Mouse (Mus musculus) hindbrain, embryonic 14.5 days (tissue): ENCODE data around the gene Olfr1160. TPM values are rescaled to one million over a fixed set of nuclear protein-coding genes. Genes with fewer than 3 reads are reported as not detected.
"Not testable (repeated sequence)": the region's sequence is repeated elsewhere in the genome, so short reads cannot be mapped to it uniquely, and the experiment has no call there.

Experiments used
- ATAC-seq: fragments of 200-750 bp; cut with Nextera tagmentation; 2 replicates; pipeline ENCODE4 v1.8.0; 2017; ENCODE audit warnings: moderate number of reproducible peaks, mild to moderate bottlenecking, moderate TSS enrichment, moderate library complexity; ENCODE audit not compliant: low FRiP score
- DNase-seq: peaks from one replicate; pipeline ENCODE4 v3.0.0-alpha.2; 2015; ENCODE audit warnings: low spot score
- H3K27ac ChIP-seq: fragments of 300-500 bp; sonication (generic); 2 replicates; pipeline ENCODE4 v1.5.1; 2014; ENCODE audit warnings: mild to moderate bottlenecking, moderate library complexity
- H3K27me3 ChIP-seq: fragments of 300-500 bp; sonication (generic); 2 replicates; pipeline ENCODE4 v1.6.1; 2014; ENCODE audit warnings: mild to moderate bottlenecking, low read length, mixed read lengths; ENCODE audit not compliant: control insufficient read depth, insufficient read depth
- H3K36me3 ChIP-seq: fragments of 300-500 bp; sonication (generic); replicated peaks from 2 replicates; pipeline ENCODE4 v1.6.1; 2014; ENCODE audit not compliant: control insufficient read depth, insufficient read depth
- H3K4me1 ChIP-seq: fragments of 300-500 bp; sonication (generic); replicated peaks from 2 replicates; pipeline ENCODE4 v1.6.1; 2014; ENCODE audit warnings: antibody characterized with exemption, low read length, mixed read lengths; ENCODE audit not compliant: control insufficient read depth, insufficient read depth
- H3K4me2 ChIP-seq: fragments of 300-500 bp; sonication (generic); replicated peaks from 2 replicates; pipeline ENCODE4 v1.6.1; 2014; ENCODE audit warnings: mild to moderate bottlenecking, moderate library complexity
- H3K4me3 ChIP-seq: fragments of 300-500 bp; sonication (generic); replicated peaks from 2 replicates; pipeline ENCODE4 v1.5.1; 2014; ENCODE audit warnings: mild to moderate bottlenecking, low read length
- H3K9ac ChIP-seq: fragments of 300-500 bp; sonication (generic); 2 replicates; pipeline ENCODE4 v1.6.1; 2014
- H3K9me3 ChIP-seq: fragments of 300-500 bp; sonication (generic); 2 replicates; pipeline ENCODE4 v1.6.1; 2016; ENCODE audit warnings: low read length; ENCODE audit not compliant: control insufficient read depth
- WGBS: fragments of 180-500 bp; shearing (Covaris S2); extraction: QIAGEN DNeasy Blood & Tissue Kit; methylation state at CpG from one replicate; pipeline ENCODE4 v1.1.7; 2014; 5-methylcytosine and 5-hydroxymethylcytosine counted together
- polyA plus RNA-seq: library from polyadenylated mRNA; unstranded; fragments of >200 nt; fragmentation: Nextera tagmentation; extraction: Ambion mirVana; gene quantifications from 2 replicates; pipeline ENCODE4 v1.2.1, GENCODE M21; 2014

Gene Olfr1160
- not detected in 2 replicates for polyA plus RNA-seq

- Histone ChIP-seq H3K4me3 (no peak within 1 kb of the TSS), H3K9me3 (no peaks in the 10 kb centered on the region), H3K4me1 (no peaks in the 10 kb centered on the region), H3K9ac (no peak within 1 kb of the TSS), H3K36me3 (no peaks in the 10 kb centered on the region), H3K27ac (no peak within 1 kb of the TSS), H3K4me2 (no peak within 1 kb of the TSS), H3K27me3 (no peaks in the 10 kb centered on the region)
- ATAC-seq (no peak), DNase-seq (no peak)
Measured at GRCm38 (mm10) chr2:88007515-88008318, at the start of gene Olfr1160. Gene Olfr1160, minus strand, starts transcription at chr2:88008268.

DNA sequence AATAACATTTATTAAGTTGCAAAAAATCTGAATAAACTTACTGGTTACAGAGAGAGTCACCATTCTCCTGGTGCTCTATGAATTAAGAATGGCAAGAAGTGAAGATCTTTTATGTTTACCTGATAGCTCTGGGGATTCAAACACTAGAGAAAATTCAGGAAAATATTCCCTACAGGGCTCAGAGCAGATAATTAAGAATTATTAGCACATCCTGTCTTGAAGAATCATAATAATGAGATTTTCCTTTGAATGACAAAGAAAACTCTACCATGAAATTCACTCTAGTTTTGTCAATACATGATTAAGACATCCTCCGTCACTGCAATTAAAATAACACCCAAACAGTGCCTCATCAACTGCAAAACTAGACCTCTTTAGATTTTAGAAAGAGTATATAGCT, 43.0 kb upstream of the Olfr1160 start, which contains the start of gene Olfr1162:
TSS of gene Olfr1162 (minus strand) at position 101 of the 400 bp plus-strand sequence.
- Histone ChIP-seq H3K4me3 (no peak within 1 kb of the TSS), H3K27ac (no peak within 1 kb of the TSS), H3K4me1 (no peaks in the 10 kb centered on the region), H3K4me2 (no peak within 1 kb of the TSS), H3K9ac (no peak within 1 kb of the TSS), H3K9me3 (no peaks in the 10 kb centered on the region), H3K27me3 (no peaks in the 10 kb centered on the region), H3K36me3 (no peaks in the 10 kb centered on the region)
- 86% methylated on average over 1 of the region's 1 CpGs for WGBS
- no peak for ATAC-seq
- DNase-seq = no peak

DNA sequence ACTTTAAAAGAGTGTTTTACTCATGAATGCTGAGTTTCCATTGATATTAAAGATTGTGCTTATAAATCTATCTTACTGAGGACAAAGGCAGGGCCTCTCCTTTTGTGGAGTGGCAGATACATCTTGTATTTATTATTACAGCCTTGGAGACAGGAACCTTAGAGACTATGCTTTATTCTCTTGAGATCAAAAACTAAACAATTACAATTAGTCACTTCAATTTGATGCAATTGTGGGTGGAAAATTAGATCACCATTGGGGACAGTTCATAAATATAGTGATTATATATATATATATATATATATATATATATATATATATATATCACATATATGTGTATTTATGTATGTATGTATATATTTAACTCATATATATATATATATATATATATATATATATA, 29.5 kb upstream of the Olfr1160 start, which contains the start of gene Olfr73:
TSS of gene Olfr73 (minus strand) at position 101 of the 400 bp plus-strand sequence.
- Histone ChIP-seq H3K27ac (no peak within 1 kb of the TSS), H3K9ac (no peak within 1 kb of the TSS), H3K27me3 (no peaks in the 10 kb centered on the region), H3K4me3 (no peak within 1 kb of the TSS), H3K36me3 (no peaks in the 10 kb centered on the region), H3K9me3 (no peaks in the 10 kb centered on the region), H3K4me2 (no peak within 1 kb of the TSS), H3K4me1 (no peaks in the 10 kb centered on the region)
- DNase-seq = no peak
- ATAC-seq = no peak

- H3K4me1 ChIP-seq, H3K36me3 ChIP-seq, H3K4me2 ChIP-seq, DNase-seq, H3K27me3 ChIP-seq, ATAC-seq, H3K4me3 ChIP-seq, H3K9me3 ChIP-seq, H3K9ac ChIP-seq, H3K27ac ChIP-seq: not testable (repeated sequence)
- 79% methylated on average over 1 of the region's 1 CpGs for WGBS
Measured at GRCm38 (mm10) chr2:88022474-88022873, 14.4 kb upstream of the Olfr1160 start, which contains the start of gene Olfr1161. Gene Olfr1161, plus strand, starts transcription at chr2:88022774.

DNA sequence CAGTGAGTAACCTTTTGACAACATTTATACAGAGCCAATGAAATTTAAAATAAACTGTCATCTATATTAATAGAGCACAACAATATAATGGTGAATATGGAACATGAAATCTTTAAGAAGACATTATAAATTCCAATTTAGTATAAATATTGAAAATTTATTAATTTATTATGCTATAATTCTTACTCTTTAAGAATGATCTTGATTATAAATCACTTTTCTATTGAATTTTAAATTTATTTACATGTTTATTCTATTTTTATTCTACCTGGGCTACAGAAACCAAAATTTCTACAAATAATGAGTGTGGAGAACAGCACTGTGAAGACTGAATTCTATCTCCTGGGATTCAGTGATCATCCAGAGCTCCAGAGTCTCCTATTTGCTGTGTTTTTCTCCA, 18.3 kb downstream of the Olfr1160 start, which contains the start of gene Olfr1158:
TSS of gene Olfr1158 (plus strand) at position 301 of the 400 bp plus-strand sequence.
- Histone ChIP-seq H3K4me3 (no peak within 1 kb of the TSS), H3K9ac (no peak within 1 kb of the TSS), H3K9me3 (no peaks in the 10 kb centered on the region), H3K36me3 (no peaks in the 10 kb centered on the region), H3K4me1 (no peaks in the 10 kb centered on the region), H3K27me3 (no peaks in the 10 kb centered on the region), H3K4me2 (no peak within 1 kb of the TSS), H3K27ac (no peak within 1 kb of the TSS)
- no peak for DNase-seq
- no peak for ATAC-seq

DNA sequence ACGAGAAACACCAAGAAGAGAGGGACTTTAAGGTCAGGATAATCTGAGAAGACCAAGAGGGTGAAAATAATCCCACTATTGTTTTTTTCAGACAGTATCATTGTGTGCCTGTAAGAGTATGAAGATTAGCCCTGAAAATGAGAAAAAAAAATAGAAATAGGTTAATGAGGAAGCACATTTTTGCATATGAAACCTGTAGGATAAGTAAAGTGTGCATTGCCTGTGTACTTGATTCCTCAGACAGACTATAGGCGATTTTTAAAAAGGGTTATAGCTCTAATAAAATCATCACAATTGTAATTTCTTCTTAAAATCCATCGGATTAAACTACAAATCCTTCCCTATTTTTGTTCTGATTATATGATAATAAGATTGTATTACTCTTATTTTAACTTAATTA, 33.5 kb downstream of the Olfr1160 start, which contains the start of gene Olfr74:
TSS of gene Olfr74 (minus strand) at position 101 of the 400 bp plus-strand sequence.
- no peak within 1 kb of the TSS for H3K4me2 ChIP-seq
- H3K9ac ChIP-seq = no peak within 1 kb of the TSS
- no peaks in the 10 kb centered on the region for H3K36me3 ChIP-seq
- WGBS = 78% methylated on average over 3 of the region's 3 CpGs
- H3K4me3 ChIP-seq = no peak within 1 kb of the TSS
- no peaks in the 10 kb centered on the region for H3K27me3 ChIP-seq
- DNase-seq (no peak), ATAC-seq (no peak)
- no peaks in the 10 kb centered on the region for H3K9me3 ChIP-seq
- no peak within 1 kb of the TSS for H3K27ac ChIP-seq
- no peaks in the 10 kb centered on the region for H3K4me1 ChIP-seq

- no peaks in the 10 kb centered on the region for H3K36me3 ChIP-seq
- no peaks in the 10 kb centered on the region for H3K9me3 ChIP-seq
- no peak within 1 kb of the TSS for H3K27ac ChIP-seq
- H3K9ac ChIP-seq = no peak within 1 kb of the TSS
- no peaks in the 10 kb centered on the region for H3K4me1 ChIP-seq
- no peak within 1 kb of the TSS for H3K4me3 ChIP-seq
- WGBS = 96% methylated on average over 4 of the region's 4 CpGs
- DNase-seq (no peak), ATAC-seq (no peak)
- no peaks in the 10 kb centered on the region for H3K27me3 ChIP-seq
- H3K4me2 ChIP-seq = no peak within 1 kb of the TSS
Measured at GRCm38 (mm10) chr2:87968199-87968598, 39.9 kb downstream of the Olfr1160 start, which contains the start of gene Olfr1157. Gene Olfr1157, minus strand, starts transcription at chr2:87968299.

DNA sequence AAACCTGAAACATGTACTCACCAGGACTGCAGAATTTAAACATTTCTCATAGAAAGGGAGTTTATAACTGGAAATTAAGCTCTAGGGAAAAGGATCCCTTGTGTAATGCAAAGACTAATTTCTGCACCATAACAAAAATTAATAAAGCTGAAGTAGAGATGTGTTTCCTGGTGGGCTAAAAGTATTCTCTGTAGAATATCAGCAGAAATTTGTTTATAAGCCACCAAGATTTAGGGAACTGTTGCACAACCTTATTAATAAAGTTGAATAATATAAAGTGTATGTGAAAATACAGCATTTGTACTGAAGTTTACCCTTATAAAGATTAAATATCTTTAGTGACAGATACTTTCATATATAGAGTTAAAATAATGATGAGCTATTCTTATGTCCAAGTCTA, 55.1 kb downstream of the Olfr1160 start, which contains the start of gene Olfr1156:
TSS of gene Olfr1156 (minus strand) at position 101 of the 400 bp plus-strand sequence.
- Histone ChIP-seq H3K27ac (no peak within 1 kb of the TSS), H3K27me3 (no peaks in the 10 kb centered on the region), H3K9ac (no peak within 1 kb of the TSS), H3K4me1 (no peaks in the 10 kb centered on the region), H3K36me3 (no peaks in the 10 kb centered on the region), H3K9me3 (no peaks in the 10 kb centered on the region), H3K4me2 (no peak within 1 kb of the TSS), H3K4me3 (no peak within 1 kb of the TSS)
- DNase-seq (no peak), ATAC-seq (no peak)
